Mouse (Mus musculus) neural tube, embryonic 11.5 days (tissue): ENCODE measurements around the gene B3gnt8. TPM values are rescaled to one million over a fixed set of nuclear protein-coding genes. Genes with fewer than 3 reads are reported as not detected.

Source experiments
- ATAC-seq: fragments of 200-750 bp; cut with Nextera tagmentation; 2 replicates; pipeline ENCODE4 v1.8.0; 2017; ENCODE audit warnings: moderate number of reproducible peaks, mild to moderate bottlenecking, moderate TSS enrichment, moderate library complexity; ENCODE audit not compliant: insufficient read depth, low FRiP score, low TSS enrichment
- DNase-seq: peaks from one replicate; pipeline ENCODE4 v3.0.0-alpha.2; 2015; ENCODE audit warnings: low spot score
- H3K27ac ChIP-seq: fragments of 300-500 bp; sonication (generic); 2 replicates; pipeline ENCODE4 v1.5.1; 2014; ENCODE audit warnings: low read depth, mild to moderate bottlenecking, low read length
- H3K27me3 ChIP-seq: fragments of 300-500 bp; sonication (generic); 2 replicates; pipeline ENCODE4 v1.6.1; 2014; ENCODE audit warnings: mild to moderate bottlenecking, low read length, mixed read lengths; ENCODE audit not compliant: control insufficient read depth, insufficient read depth
- H3K36me3 ChIP-seq: fragments of 300-500 bp; sonication (generic); 2 replicates; pipeline ENCODE4 v1.6.1; 2014; ENCODE audit warnings: mild to moderate bottlenecking, low read length, moderate library complexity, mixed read lengths; ENCODE audit not compliant: control insufficient read depth, insufficient read depth
- H3K4me1 ChIP-seq: fragments of 300-500 bp; sonication (generic); 2 replicates; pipeline ENCODE4 v1.6.1; 2014; ENCODE audit warnings: low read length, mixed read lengths; ENCODE audit not compliant: control insufficient read depth, insufficient read depth
- H3K4me2 ChIP-seq: fragments of 300-500 bp; sonication (generic); 2 replicates; pipeline ENCODE4 v1.6.1; 2014; ENCODE audit warnings: low read depth, mild to moderate bottlenecking, moderate library complexity
- H3K4me3 ChIP-seq: fragments of 300-500 bp; sonication (generic); 2 replicates; pipeline ENCODE4 v1.5.1; 2014; ENCODE audit warnings: low read depth, low read length
- H3K9ac ChIP-seq: fragments of 300-500 bp; sonication (generic); 2 replicates; pipeline ENCODE4 v1.6.1; 2014; ENCODE audit warnings: mild to moderate bottlenecking, low read length
- H3K9me3 ChIP-seq: fragments of 300-500 bp; sonication (generic); 2 replicates; pipeline ENCODE4 v1.6.1; 2016; ENCODE audit warnings: low read length; ENCODE audit not compliant: control insufficient read depth
- WGBS: fragments of 180-500 bp; shearing (Covaris S2); extraction: QIAGEN DNeasy Blood & Tissue Kit; methylation state at CpG from one replicate; pipeline ENCODE4 v1.1.7; 2014; 5-methylcytosine and 5-hydroxymethylcytosine counted together
- polyA plus RNA-seq: library from polyadenylated mRNA; unstranded; fragments of >200 nt; fragmentation: Nextera tagmentation; extraction: Ambion mirVana; gene quantifications from 2 replicates; pipeline ENCODE4 v1.2.1, GENCODE M21; 2014

Gene B3gnt8
- polyA plus RNA-seq, 1 experiment from 2014 or later: 0.88 TPM

GRCm38 (mm10) chr7:25615706-25616011 lies 10.8 kb upstream of the B3gnt8 start, which contains the start of gene Erich4:
Gene Erich4, minus strand, starts transcription at chr7:25615892.
- no peak within 1 kb of the TSS for H3K27ac ChIP-seq
- ATAC-seq: no peak
- WGBS: 88% methylated on average over 5 of the region's 5 CpGs

DNA sequence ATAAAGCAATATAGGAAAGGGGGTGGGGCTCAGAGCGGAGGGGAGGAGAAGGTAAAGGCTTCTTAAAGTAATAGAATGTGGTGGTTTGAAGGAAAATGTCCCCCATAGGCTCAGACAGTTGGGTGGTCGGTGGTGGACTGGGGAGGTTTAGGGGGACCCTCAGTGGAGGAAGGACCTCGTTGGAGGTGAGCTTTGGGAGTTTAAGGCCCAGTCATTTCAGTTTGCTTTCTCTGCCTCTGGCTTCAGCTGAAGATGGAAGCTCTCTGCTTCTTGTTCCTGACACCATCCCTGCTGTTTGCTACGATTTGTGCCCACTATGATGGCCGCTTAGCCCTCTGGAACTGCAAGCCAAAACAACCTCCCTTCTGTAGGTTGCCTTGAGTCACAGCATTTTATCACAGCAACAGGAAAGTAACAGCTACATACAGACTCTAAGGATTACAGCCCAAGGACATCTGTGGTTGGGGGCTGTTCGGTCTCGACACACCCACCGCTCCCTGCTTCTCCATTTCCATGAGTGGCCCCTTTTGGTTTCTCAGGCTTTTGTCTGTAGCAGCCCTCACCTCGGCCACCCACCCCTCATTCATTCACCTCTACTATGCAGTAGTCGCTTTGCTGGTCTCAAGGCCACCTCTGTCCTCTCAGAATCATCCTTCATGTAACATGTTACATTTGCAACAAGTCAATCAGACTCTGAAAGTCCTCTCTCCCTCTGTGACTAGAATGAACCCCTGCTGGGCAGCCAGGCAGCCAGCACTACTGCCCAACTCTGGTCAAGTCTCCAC lies 8.9 kb upstream of the B3gnt8 start:
- Histone ChIP-seq H3K4me1 (no peaks in the 10 kb centered on the region), H3K27me3 (no peaks in the 10 kb centered on the region), H3K36me3 (no peaks in the 10 kb centered on the region), H3K27ac (no peak overlapping the region), H3K4me2 (no peak overlapping the region), H3K9ac (no peak overlapping the region), H3K4me3 (no peak overlapping the region), H3K9me3 (no peaks in the 10 kb centered on the region)
- DNase-seq: no peak
- WGBS: 89% methylated on average over 10 of the region's 10 CpGs
- no peak for ATAC-seq

More at GRCm38 (mm10) chr7:25615706-25616011, 10.8 kb upstream of the B3gnt8 start, which contains the start of gene Erich4:
- Histone ChIP-seq H3K4me2 (no peak within 1 kb of the TSS), H3K27me3 (no peaks in the 10 kb centered on the region), H3K9me3 (no peaks in the 10 kb centered on the region), H3K4me3 (no peak within 1 kb of the TSS), H3K4me1 (no peaks in the 10 kb centered on the region), H3K36me3 (no peaks in the 10 kb centered on the region), H3K9ac (no peak within 1 kb of the TSS)
- no peak for DNase-seq

DNA sequence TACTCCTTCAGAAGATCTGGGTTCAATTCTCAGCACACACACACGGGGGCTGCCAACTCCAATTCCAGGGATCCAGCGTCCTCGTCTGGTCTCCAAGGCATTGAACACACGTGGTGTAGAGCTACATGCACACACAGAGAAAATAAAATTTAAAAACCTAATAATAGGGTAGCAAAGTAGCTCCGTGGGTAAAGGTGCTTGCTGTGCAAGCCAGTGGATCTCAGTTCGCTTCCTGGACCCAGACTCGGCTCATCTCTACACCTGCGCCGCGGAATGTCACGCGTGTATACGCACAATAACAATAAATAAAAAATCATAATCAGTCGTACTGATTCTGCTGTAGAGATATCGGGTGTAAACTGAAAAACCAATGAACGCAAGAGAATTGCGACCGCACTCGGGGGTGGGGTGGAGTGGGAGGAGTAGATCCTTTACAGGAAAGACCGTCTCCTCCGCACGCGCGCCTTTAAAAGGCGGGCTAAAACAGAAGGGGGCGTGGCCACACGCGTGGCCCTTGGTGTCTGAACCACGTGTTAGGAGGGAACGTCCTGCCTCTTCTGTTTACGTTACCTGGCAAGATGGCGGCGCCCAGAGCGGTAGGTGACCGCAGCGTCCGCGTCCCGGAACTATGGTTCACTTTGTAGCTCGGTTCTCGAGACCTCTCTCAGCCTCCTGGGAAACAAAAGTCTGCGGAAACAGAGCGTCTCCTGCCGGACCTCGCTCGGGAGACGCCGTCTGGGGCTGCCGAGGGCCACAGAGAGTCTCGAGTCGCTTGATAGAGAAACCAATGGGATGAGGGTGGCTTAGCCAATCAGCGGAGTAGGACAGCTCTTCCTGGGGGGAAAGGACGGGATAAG lies 7.4 kb upstream of the B3gnt8 start, which contains the start of gene Dmac2:
Gene Dmac2 (plus strand): TSS at position 550 of the 857 bp plus-strand sequence.
- Histone ChIP-seq H3K36me3 (no peaks in the 10 kb centered on the region), H3K4me1 (no peaks in the 10 kb centered on the region), H3K4me3 (peak within 1 kb of the TSS; percentile 36), H3K27ac (no peak within 1 kb of the TSS), H3K9me3 (no peaks in the 10 kb centered on the region), H3K9ac (peak within 1 kb of the TSS; percentile 35; the same call in 1 of the 2 replicates), H3K27me3 (no peaks in the 10 kb centered on the region), H3K4me2 (peak within 1 kb of the TSS; percentile 57)
- ATAC-seq (peak; percentile 92), DNase-seq (peak; percentile 94)
- WGBS: 1% methylated on average over 53 of the region's 53 CpGs

DNA sequence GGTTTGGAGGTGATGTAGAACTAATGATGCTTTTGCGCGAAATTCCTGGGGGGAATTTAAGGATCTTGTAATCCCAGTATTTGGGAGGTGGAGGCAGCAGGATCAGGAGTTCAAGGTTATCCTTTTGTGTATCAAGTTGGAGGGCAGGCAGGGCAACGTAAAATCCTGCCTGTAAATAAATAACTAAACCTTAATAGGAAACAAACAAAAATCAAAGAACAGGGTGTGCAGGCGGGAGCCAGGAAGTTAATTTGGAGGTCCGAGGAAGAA lies 6.8 kb upstream of the B3gnt8 start:
- DNase-seq: no peak
- Histone ChIP-seq H3K4me2 (peak overlapping the region; percentile 57), H3K4me3 (peak overlapping the region; percentile 36), H3K36me3 (no peaks in the 10 kb centered on the region), H3K27ac (no peak overlapping the region), H3K4me1 (no peaks in the 10 kb centered on the region), H3K27me3 (no peaks in the 10 kb centered on the region), H3K9ac (peak overlapping the region; percentile 35; the same call in 1 of the 2 replicates), H3K9me3 (no peaks in the 10 kb centered on the region)
- WGBS: 24% methylated on average over 5 of the region's 5 CpGs
- ATAC-seq: no peak

- no peak overlapping the region for H3K27ac ChIP-seq
- 91% methylated on average over 5 of the region's 5 CpGs for WGBS
- no peak overlapping the region for H3K9ac ChIP-seq
- H3K36me3 ChIP-seq: no peaks in the 10 kb centered on the region
- no peaks in the 10 kb centered on the region for H3K27me3 ChIP-seq
- DNase-seq (no peak), ATAC-seq (no peak)
- no peaks in the 10 kb centered on the region for H3K4me1 ChIP-seq
- H3K9me3 ChIP-seq: no peaks in the 10 kb centered on the region
- H3K4me3 ChIP-seq: no peak overlapping the region
- H3K4me2 ChIP-seq: no peak overlapping the region
Measured at GRCm38 (mm10) chr7:25620101-25620500, 6.4 kb upstream of the B3gnt8 start.

DNA sequence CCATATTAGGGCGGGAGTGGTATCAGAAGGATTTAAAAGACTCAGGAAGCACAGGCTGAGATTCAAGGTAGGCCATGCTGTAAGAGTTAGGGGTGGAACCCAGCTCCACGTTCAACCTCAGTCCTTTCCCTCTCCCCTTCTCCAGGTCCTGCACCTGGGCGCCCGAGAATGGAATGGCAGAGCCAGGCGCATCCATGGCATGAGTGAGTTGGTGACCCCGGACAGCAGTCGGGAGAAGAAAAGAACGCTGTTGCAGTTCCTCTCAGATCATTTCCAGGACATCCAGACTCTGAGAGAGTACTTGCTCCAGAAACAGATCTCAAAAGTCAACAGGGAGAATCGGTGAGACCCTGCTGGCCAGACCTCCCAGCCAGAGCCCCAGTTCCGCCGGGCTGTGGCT lies 5.7 kb upstream of the B3gnt8 start:
- ATAC-seq (no peak), DNase-seq (no peak)
- Histone ChIP-seq H3K9ac (no peak overlapping the region), H3K27ac (no peak overlapping the region), H3K27me3 (no peaks in the 10 kb centered on the region), H3K9me3 (no peaks in the 10 kb centered on the region), H3K4me1 (no peaks in the 10 kb centered on the region), H3K4me2 (no peak overlapping the region), H3K36me3 (no peaks in the 10 kb centered on the region), H3K4me3 (no peak overlapping the region)
- 91% methylated on average over 11 of the region's 11 CpGs for WGBS

DNA sequence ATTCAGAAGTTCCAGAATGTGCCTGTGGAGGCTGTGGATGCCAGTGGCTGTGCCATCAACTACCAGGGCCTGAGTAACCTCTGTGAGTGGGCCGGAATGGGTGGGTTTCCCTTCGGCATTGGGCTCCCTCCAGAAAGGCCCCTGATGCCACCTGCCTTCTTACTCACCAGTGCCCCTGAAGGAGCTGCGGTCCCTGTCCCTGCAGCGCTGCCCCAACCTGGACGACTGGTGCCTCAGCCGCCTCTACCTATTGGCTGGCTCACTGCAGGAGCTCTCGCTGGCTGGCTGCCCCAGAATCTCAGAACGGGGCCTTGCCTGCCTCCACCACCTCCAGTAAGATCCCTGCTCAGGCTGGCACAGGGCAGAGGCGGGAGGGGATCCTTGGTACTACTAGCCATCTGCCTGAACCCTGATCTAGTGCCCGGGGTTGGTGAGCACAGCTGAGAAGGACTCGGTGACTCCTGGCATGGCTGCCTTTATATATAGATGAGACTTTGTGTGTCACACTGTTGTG lies 2.5 kb upstream of the B3gnt8 start:
- Histone ChIP-seq H3K4me2 (no peak overlapping the region), H3K4me1 (peaks cover 7% of the 10 kb centered on the region), H3K27me3 (peaks cover 14% of the 10 kb centered on the region), H3K36me3 (no peaks in the 10 kb centered on the region), H3K4me3 (no peak overlapping the region), H3K9ac (no peak overlapping the region), H3K9me3 (no peaks in the 10 kb centered on the region), H3K27ac (no peak overlapping the region)
- no peak for ATAC-seq
- 93% methylated on average over 11 of the region's 11 CpGs for WGBS
- no peak for DNase-seq

DNA sequence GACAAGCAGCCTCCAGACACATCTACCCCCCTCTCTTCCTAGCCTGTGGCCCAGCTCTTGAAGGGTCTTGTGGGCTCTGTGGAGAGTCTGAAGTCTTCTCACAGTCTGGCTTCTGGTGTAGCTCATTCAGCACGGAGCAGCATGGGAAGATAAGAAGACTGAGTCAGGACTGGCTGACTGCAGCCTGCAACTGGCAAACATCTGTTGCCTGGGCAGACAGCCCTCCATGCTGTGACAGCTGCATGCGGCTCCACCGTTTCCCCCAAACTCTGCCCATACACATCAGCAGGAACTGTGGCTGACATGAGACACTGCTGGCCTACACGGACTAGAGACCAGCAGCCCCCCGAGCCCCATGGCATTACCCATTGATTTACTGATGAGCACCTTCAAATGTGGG lies 1.6 kb upstream of the B3gnt8 start:
- Histone ChIP-seq H3K4me2 (no peak overlapping the region), H3K9ac (no peak overlapping the region), H3K4me3 (no peak overlapping the region), H3K9me3 (no peaks in the 10 kb centered on the region), H3K27ac (no peak overlapping the region), H3K4me1 (peaks cover 7% of the 10 kb centered on the region), H3K36me3 (peaks cover under 1% of the 10 kb centered on the region), H3K27me3 (peaks cover 15% of the 10 kb centered on the region)
- DNase-seq: no peak
- no peak for ATAC-seq
- WGBS: 78% methylated on average over 5 of the region's 5 CpGs
